Mouse (Mus musculus): ENCODE measurements around the gene Uckl1. TPM values are rescaled to one million over a fixed set of nuclear protein-coding genes. Genes with fewer than 3 reads are reported as not detected.

The Uckl1 gene
- total RNA-seq, 2 experiments from 2014 or later = 77.0 to 79.8 TPM

GRCm38 (mm10) chr2:181590471-181590870, 5.8 kb upstream of the Uckl1 start:
- no peak for DNase-seq

GRCm38 (mm10) chr2:181589732-181590105, 5.0 kb upstream of the Uckl1 start:
- no peak for DNase-seq

- no peak for DNase-seq
Observed at GRCm38 (mm10) chr2:181589011-181589731, 4.5 kb upstream of the Uckl1 start.

- no peak for DNase-seq
Observed at GRCm38 (mm10) chr2:181588229-181588780, 3.6 kb upstream of the Uckl1 start.

GRCm38 (mm10) chr2:181587796-181588195, 3.1 kb upstream of the Uckl1 start:
- no peak for DNase-seq

GRCm38 (mm10) chr2:181586124-181586523, 1.4 kb upstream of the Uckl1 start:
- DNase-seq = no peak

GRCm38 (mm10) chr2:181585506-181585905, 814 bp upstream of the Uckl1 start:
- DNase-seq = no peak

GRCm38 (mm10) chr2:181583460-181584257, 1.0 kb downstream of the Uckl1 start:
- DNase-seq = no peak

GRCm38 (mm10) chr2:181582939-181583338, 1.8 kb downstream of the Uckl1 start:
- no peak for DNase-seq

- no peak for DNase-seq
Observed at GRCm38 (mm10) chr2:181582358-181582757, 2.3 kb downstream of the Uckl1 start.

GRCm38 (mm10) chr2:181581402-181582120, 3.1 kb downstream of the Uckl1 start:
- peak; percentile 93 to 95 for DNase-seq

- peak; percentile 88 to 90 for DNase-seq
Observed at GRCm38 (mm10) chr2:181581016-181581401, 3.7 kb downstream of the Uckl1 start.

- DNase-seq = no peak
Observed at GRCm38 (mm10) chr2:181580131-181580772, 4.4 kb downstream of the Uckl1 start.

- no peak for DNase-seq
Observed at GRCm38 (mm10) chr2:181579681-181580080, 5.0 kb downstream of the Uckl1 start.

GRCm38 (mm10) chr2:181578790-181579618, 5.7 kb downstream of the Uckl1 start:
- no peak for DNase-seq

- DNase-seq = no peak
Observed at GRCm38 (mm10) chr2:181577981-181578581, 6.6 kb downstream of the Uckl1 start.

- DNase-seq = no peak
Observed at GRCm38 (mm10) chr2:181577126-181577525, 7.6 kb downstream of the Uckl1 start.

GRCm38 (mm10) chr2:181576613-181577012, 8.1 kb downstream of the Uckl1 start:
- no peak for DNase-seq

GRCm38 (mm10) chr2:181574921-181575545, 9.7 kb downstream of the Uckl1 start:
- no peak for DNase-seq

GRCm38 (mm10) chr2:181573961-181574360, 10.7 kb downstream of the Uckl1 start:
- DNase-seq = no peak

All from adrenal gland, postnatal 36 days (tissue).